Mouse (Mus musculus) forebrain, embryonic 16.5 days (tissue): ENCODE measurements around the gene Pusl1. TPM values are rescaled to one million over a fixed set of nuclear protein-coding genes. Genes with fewer than 3 reads are reported as not detected.

ENCODE experiments used
- ATAC-seq: fragments of 200-750 bp; cut with Nextera tagmentation; 2 replicates; pipeline ENCODE4 v1.8.0; 2017; ENCODE audit warnings: mild to moderate bottlenecking, moderate library complexity
- H3K27ac ChIP-seq: fragments of 300-500 bp; sonication (generic); 2 replicates; pipeline ENCODE4 v1.5.1; 2014; ENCODE audit warnings: low read length, control low read depth
- H3K27me3 ChIP-seq: fragments of 300-500 bp; sonication (generic); replicated peaks from 2 replicates; pipeline ENCODE4 v1.6.1; 2014; ENCODE audit warnings: low read length; ENCODE audit not compliant: control insufficient read depth, insufficient read depth
- H3K36me3 ChIP-seq: fragments of 300-500 bp; sonication (generic); 2 replicates; pipeline ENCODE4 v1.6.1; 2014; ENCODE audit not compliant: control insufficient read depth, insufficient read depth
- H3K4me1 ChIP-seq: fragments of 300-500 bp; sonication (generic); replicated peaks from 2 replicates; pipeline ENCODE4 v1.6.1; 2014; ENCODE audit warnings: low read length; ENCODE audit not compliant: control insufficient read depth, insufficient read depth
- H3K4me2 ChIP-seq: fragments of 300-500 bp; sonication (generic); 2 replicates; pipeline ENCODE4 v1.6.1; 2014; ENCODE audit warnings: mild to moderate bottlenecking, low read length, control low read depth
- H3K4me3 ChIP-seq: fragments of 300-500 bp; sonication (generic); replicated peaks from 2 replicates; pipeline ENCODE4 v1.5.1; 2014; ENCODE audit warnings: mild to moderate bottlenecking, low read length, control low read depth
- H3K9ac ChIP-seq: fragments of 300-500 bp; sonication (generic); replicated peaks from 2 replicates; pipeline ENCODE4 v1.6.1; 2014; ENCODE audit warnings: low read depth, low read length, control low read depth
- H3K9me3 ChIP-seq: fragments of 300-500 bp; sonication (generic); 2 replicates; pipeline ENCODE4 v1.6.1; 2016; ENCODE audit warnings: low read length; ENCODE audit not compliant: control insufficient read depth
- WGBS: fragments of 180-500 bp; shearing (Covaris S2); extraction: QIAGEN DNeasy Blood & Tissue Kit; methylation state at CpG from one replicate; pipeline ENCODE4 v1.1.7; 2014; 5-methylcytosine and 5-hydroxymethylcytosine counted together
- microRNA-seq: library from miRNA; unstranded; fragments of <30 nt; microRNA quantifications from one replicate; pipeline ENCODE4, GENCODE M21; 2017
- polyA plus RNA-seq: library from polyadenylated mRNA; unstranded; fragments of >200 nt; fragmentation: Nextera tagmentation; extraction: Ambion mirVana; gene quantifications from 2 replicates; pipeline ENCODE4 v1.2.1, GENCODE M21; 2015

Pusl1 gene
- polyA plus RNA-seq, 1 experiment from 2014 or later, result 70.3 TPM

GRCm38 (mm10) chr4:155841003-155841454 is 50.6 kb downstream of the Pusl1 start:
- H3K4me3 ChIP-seq, result peak overlapping the region; percentile 13
- H3K27me3 ChIP-seq, result no peaks in the 10 kb centered on the region; the same call in 1 of the 2 replicates
- no peaks in the 10 kb centered on the region for H3K9me3 ChIP-seq
- peak overlapping the region; percentile 40 for H3K4me2 ChIP-seq
- no peak overlapping the region for H3K27ac ChIP-seq
- no peaks in the 10 kb centered on the region for H3K36me3 ChIP-seq
- peak; percentile 23; the same call in 1 of the 2 replicates for ATAC-seq
- H3K9ac ChIP-seq, result peak overlapping the region; percentile 5
- 1% methylated on average over 32 of the region's 32 CpGs for WGBS
- peaks cover 11% of the 10 kb centered on the region for H3K4me1 ChIP-seq

- no peaks in the 10 kb centered on the region; the same call in 1 of the 2 replicates for H3K27me3 ChIP-seq
- no peaks in the 10 kb centered on the region for H3K9me3 ChIP-seq
- H3K27ac ChIP-seq, result no peak overlapping the region
- H3K4me1 ChIP-seq, result peaks cover 11% of the 10 kb centered on the region
- H3K4me3 ChIP-seq, result peak overlapping the region; percentile 25
- no peak for ATAC-seq
- no peaks in the 10 kb centered on the region for H3K36me3 ChIP-seq
- WGBS, result 11% methylated on average over 8 of the region's 8 CpGs
- peak overlapping the region; percentile 40 for H3K4me2 ChIP-seq
- peak overlapping the region; percentile 47 for H3K9ac ChIP-seq
These were observed 51.2 kb downstream of the Pusl1 start for GRCm38 (mm10) chr4:155840076-155841002.

- H3K4me3 ChIP-seq, result peak within 1 kb of the TSS; percentile 25
- peak within 1 kb of the TSS; percentile 40 for H3K4me2 ChIP-seq
- H3K36me3 ChIP-seq, result no peaks in the 10 kb centered on the region
- no peaks in the 10 kb centered on the region; the same call in 1 of the 2 replicates for H3K27me3 ChIP-seq
- H3K9me3 ChIP-seq, result no peaks in the 10 kb centered on the region
- peaks cover 11% of the 10 kb centered on the region for H3K4me1 ChIP-seq
- WGBS, result 5% methylated on average over 16 of the region's 16 CpGs
- peak; percentile 44; the same call in 1 of the 2 replicates for ATAC-seq
- no peak within 1 kb of the TSS for H3K27ac ChIP-seq
- H3K9ac ChIP-seq, result peak within 1 kb of the TSS; percentile 47
These were observed 52.1 kb downstream of the Pusl1 start, which contains the start of gene Mxra8 for GRCm38 (mm10) chr4:155839483-155839910. Gene Mxra8, plus strand, starts transcription at chr4:155839680.

GRCm38 (mm10) chr4:155838187-155839153 is 53.1 kb downstream of the Pusl1 start:
- Histone ChIP-seq H3K9ac (no peak overlapping the region), H3K9me3 (no peaks in the 10 kb centered on the region), H3K27me3 (no peaks in the 10 kb centered on the region; the same call in 1 of the 2 replicates), H3K4me2 (no peak overlapping the region), H3K36me3 (no peaks in the 10 kb centered on the region), H3K4me1 (peaks cover 18% of the 10 kb centered on the region), H3K4me3 (no peak overlapping the region), H3K27ac (no peak overlapping the region)
- 62% methylated on average over 8 of the region's 8 CpGs for WGBS
- no peak for ATAC-seq

Small RNAs within 50 kb of the gene (microRNA-seq; reads per million reads assigned to microRNA genes)
- not detected for gene Gm22991

Other genes starting within 250 kb of the Pusl1 start
- gene Gm10563, start 246.4 kb downstream of the Pusl1 start, polyA plus RNA-seq, result not detected in 2 replicates
- gene Mmp23, start 238.4 kb downstream of the Pusl1 start, polyA plus RNA-seq, result 3.0 and 3.2 TPM in 2 replicates
- 49.8 and 63.1 TPM in 2 replicates for gene Mib2, start 222.6 kb downstream of the Pusl1 start, polyA plus RNA-seq
- 4.8 and 7.5 TPM in 2 replicates for gene Fndc10, start 197.4 kb downstream of the Pusl1 start, polyA plus RNA-seq
- gene Ssu72, start 187.0 kb downstream of the Pusl1 start, polyA plus RNA-seq, result 134 and 150 TPM in 2 replicates
- gene Tmem240, start 157.0 kb downstream of the Pusl1 start, polyA plus RNA-seq, result 7.3 and 11.4 TPM in 2 replicates
- 98.2 and 101 TPM in 2 replicates for gene Atad3a, start 130.7 kb downstream of the Pusl1 start, polyA plus RNA-seq
- gene Vwa1, start 117.1 kb downstream of the Pusl1 start, polyA plus RNA-seq, result 27.3 and 29.6 TPM in 2 replicates
- 0.47 and 0.53 TPM in 2 replicates for gene Tmem88b, start 105.9 kb downstream of the Pusl1 start, polyA plus RNA-seq
- not detected in 2 replicates for gene Ankrd65, start 101.3 kb downstream of the Pusl1 start, polyA plus RNA-seq
- 214 and 231 TPM in 2 replicates for gene Mrpl20, start 88.9 kb downstream of the Pusl1 start, polyA plus RNA-seq
- 176 and 188 TPM in 2 replicates for gene Ccnl2, start 79.3 kb downstream of the Pusl1 start, polyA plus RNA-seq
- 111 and 121 TPM in 2 replicates for gene Aurkaip1, start 60.5 kb downstream of the Pusl1 start, polyA plus RNA-seq
- gene Mxra8, start 52.1 kb downstream of the Pusl1 start, polyA plus RNA-seq, result 16.9 and 19.8 TPM in 2 replicates
- gene Dvl1, start 44.4 kb downstream of the Pusl1 start, polyA plus RNA-seq, result 7.0 and 10.0 TPM in 2 replicates
- 0.72 and 0.84 TPM in 2 replicates for gene Tas1r3, start 28.4 kb downstream of the Pusl1 start, polyA plus RNA-seq
- gene Cptp, start 22.3 kb downstream of the Pusl1 start, polyA plus RNA-seq, result 22.5 and 23.8 TPM in 2 replicates
- 89.8 and 100 TPM in 2 replicates for gene Ints11, start 22.2 kb downstream of the Pusl1 start, polyA plus RNA-seq
- 94.8 and 101 TPM in 2 replicates for gene Acap3, start within 50 bp of the Pusl1 start, polyA plus RNA-seq
- 115 and 121 TPM in 2 replicates for gene Ube2j2, start 52.0 kb upstream of the Pusl1 start, polyA plus RNA-seq
- gene C1qtnf12, start 70.5 kb upstream of the Pusl1 start, polyA plus RNA-seq, result 6.3 and 9.2 TPM in 2 replicates
- 26.8 and 30.4 TPM in 2 replicates for gene B3galt6, start 100.9 kb upstream of the Pusl1 start, polyA plus RNA-seq
- 118 and 125 TPM in 2 replicates for gene Sdf4, start 101.1 kb upstream of the Pusl1 start, polyA plus RNA-seq
- gene Tnfrsf4, start 122.1 kb upstream of the Pusl1 start, polyA plus RNA-seq, result 1.0 and 1.4 TPM in 2 replicates
- 0.60 and 1.5 TPM in 2 replicates for gene Tnfrsf18, start 134.4 kb upstream of the Pusl1 start, polyA plus RNA-seq
- gene Ttll10, start 167.6 kb upstream of the Pusl1 start, polyA plus RNA-seq, result not detected in 2 replicates
- gene 9430015G10Rik, start 218.2 kb upstream of the Pusl1 start, polyA plus RNA-seq, result 43.2 and 45.8 TPM in 2 replicates
- 0.42 and 0.73 TPM in 2 replicates for gene Rnf223, start 238.7 kb upstream of the Pusl1 start, polyA plus RNA-seq